Mouse (Mus musculus) stomach, embryonic 16.5 days (tissue): ENCODE measurements around the gene Rwdd2a. TPM values are rescaled to one million over a fixed set of nuclear protein-coding genes. Genes with fewer than 3 reads are reported as not detected.
A peak's percentile ranks its signal among the peaks of the same experiment; 100 is the strongest.

Experiments
- ATAC-seq: fragments of 200-750 bp; cut with Nextera tagmentation; 2 replicates; pipeline ENCODE4 v1.8.0; 2017; ENCODE audit warnings: moderate number of reproducible peaks, moderate TSS enrichment; ENCODE audit not compliant: insufficient read depth, low FRiP score
- H3K27ac ChIP-seq: fragments of 300-500 bp; sonication (generic); 2 replicates; pipeline ENCODE4 v1.5.1; 2014; ENCODE audit warnings: low read length
- H3K27me3 ChIP-seq: fragments of 300-500 bp; sonication (generic); 2 replicates; pipeline ENCODE4 v1.6.1; 2014; ENCODE audit warnings: low read length, control low read depth, mixed read lengths; ENCODE audit not compliant: control insufficient read depth, insufficient read depth
- H3K36me3 ChIP-seq: fragments of 300-500 bp; sonication (generic); 2 replicates; pipeline ENCODE4 v1.6.1; 2014; ENCODE audit warnings: low read length; ENCODE audit not compliant: control insufficient read depth, insufficient read depth
- H3K4me1 ChIP-seq: fragments of 300-500 bp; sonication (generic); 2 replicates; pipeline ENCODE4 v1.6.1; 2014; ENCODE audit warnings: low read length, control low read depth, mixed read lengths; ENCODE audit not compliant: control insufficient read depth, insufficient read depth
- H3K4me2 ChIP-seq: fragments of 300-500 bp; sonication (generic); 2 replicates; pipeline ENCODE4 v1.6.1; 2014; ENCODE audit warnings: low read depth, low read length, mixed read lengths
- H3K4me3 ChIP-seq: fragments of 300-500 bp; sonication (generic); replicated peaks from 2 replicates; pipeline ENCODE4 v1.5.1; 2014; ENCODE audit warnings: mild to moderate bottlenecking, low read length
- H3K9ac ChIP-seq: fragments of 300-500 bp; sonication (generic); 2 replicates; pipeline ENCODE4 v1.6.1; 2014; ENCODE audit warnings: low read length
- H3K9me3 ChIP-seq: fragments of 300-500 bp; sonication (generic); replicated peaks from 2 replicates; pipeline ENCODE4 v1.6.1; 2016; ENCODE audit warnings: low read length, control low read depth; ENCODE audit not compliant: control insufficient read depth
- WGBS: fragments of 180-500 bp; shearing (Covaris S2); extraction: QIAGEN DNeasy Blood & Tissue Kit; methylation state at CpG from one replicate; pipeline ENCODE4 v1.1.7; 2014; 5-methylcytosine and 5-hydroxymethylcytosine counted together
- polyA plus RNA-seq: library from polyadenylated mRNA; unstranded; fragments of >200 nt; fragmentation: Nextera tagmentation; extraction: Ambion mirVana; gene quantifications from 2 replicates; pipeline ENCODE4 v1.2.1, GENCODE M21; 2015

Gene Rwdd2a
- polyA plus RNA-seq, 1 experiment from 2014 or later = 2.4 TPM

- H3K27me3 ChIP-seq = no peaks in the 10 kb centered on the region
- no peak for ATAC-seq
- H3K4me1 ChIP-seq = no peaks in the 10 kb centered on the region
- no peak overlapping the region for H3K9ac ChIP-seq
- no peak overlapping the region for H3K4me3 ChIP-seq
- WGBS = 88% methylated on average over 4 of the region's 4 CpGs
- H3K27ac ChIP-seq = no peak overlapping the region
- H3K9me3 ChIP-seq = no peaks in the 10 kb centered on the region
- peaks cover 25% of the 10 kb centered on the region; the same call in 1 of the 2 replicates for H3K36me3 ChIP-seq
- H3K4me2 ChIP-seq = no peak overlapping the region
These were observed 17.1 kb upstream of the Rwdd2a start for GRCm38 (mm10) chr9:86554641-86555040.

GRCm38 (mm10) chr9:86560543-86560942 lies 11.2 kb upstream of the Rwdd2a start:
- 83% methylated on average over 3 of the region's 3 CpGs for WGBS
- peaks cover 24% of the 10 kb centered on the region; the same call in 1 of the 2 replicates for H3K36me3 ChIP-seq
- H3K4me3 ChIP-seq = no peak overlapping the region
- H3K4me2 ChIP-seq = no peak overlapping the region
- no peak overlapping the region for H3K27ac ChIP-seq
- H3K27me3 ChIP-seq = no peaks in the 10 kb centered on the region
- H3K9me3 ChIP-seq = no peaks in the 10 kb centered on the region
- H3K9ac ChIP-seq = no peak overlapping the region
- H3K4me1 ChIP-seq = no peaks in the 10 kb centered on the region
- no peak for ATAC-seq

GRCm38 (mm10) chr9:86569314-86569910 lies 2.4 kb upstream of the Rwdd2a start:
- H3K36me3 ChIP-seq = peaks cover 9% of the 10 kb centered on the region
- H3K27me3 ChIP-seq = no peaks in the 10 kb centered on the region
- no peaks in the 10 kb centered on the region for H3K9me3 ChIP-seq
- 83% methylated on average over 3 of the region's 3 CpGs for WGBS
- H3K4me3 ChIP-seq = no peak overlapping the region
- H3K4me1 ChIP-seq = peaks cover 19% of the 10 kb centered on the region
- ATAC-seq = no peak
- no peak overlapping the region for H3K9ac ChIP-seq
- H3K4me2 ChIP-seq = no peak overlapping the region
- no peak overlapping the region for H3K27ac ChIP-seq

GRCm38 (mm10) chr9:86570261-86570890 lies 1.4 kb upstream of the Rwdd2a start:
- no peak overlapping the region for H3K9ac ChIP-seq

GRCm38 (mm10) chr9:86570946-86571345 lies 845 bp upstream of the Rwdd2a start:
- Histone ChIP-seq H3K9ac (peak overlapping the region; percentile 50; the same call in 1 of the 2 replicates), H3K27ac (peak overlapping the region; percentile 88; the same call in 1 of the 2 replicates), H3K4me1 (peaks cover 19% of the 10 kb centered on the region), H3K4me3 (peak overlapping the region; percentile 89), H3K4me2 (peak overlapping the region; percentile 100), H3K9me3 (no peaks in the 10 kb centered on the region), H3K36me3 (peaks cover 4% of the 10 kb centered on the region), H3K27me3 (no peaks in the 10 kb centered on the region)
- ATAC-seq = no peak
- 10% methylated on average over 8 of the region's 8 CpGs for WGBS

More at GRCm38 (mm10) chr9:86570261-86570890, 1.4 kb upstream of the Rwdd2a start:
- H3K9me3 ChIP-seq = no peaks in the 10 kb centered on the region
- WGBS = 75% methylated on average over 10 of the region's 10 CpGs
- H3K36me3 ChIP-seq = peaks cover 4% of the 10 kb centered on the region
- ATAC-seq = no peak
- H3K4me3 ChIP-seq = peak overlapping the region; percentile 89
- no peaks in the 10 kb centered on the region for H3K27me3 ChIP-seq
- H3K27ac ChIP-seq = no peak overlapping the region; the same call in 1 of the 2 replicates
- peak overlapping the region; percentile 100 for H3K4me2 ChIP-seq
- peaks cover 19% of the 10 kb centered on the region for H3K4me1 ChIP-seq

GRCm38 (mm10) chr9:86572196-86572595 lies 405 bp downstream of the Rwdd2a start:
- no peaks in the 10 kb centered on the region for H3K27me3 ChIP-seq
- H3K9ac ChIP-seq = peak overlapping the region; percentile 71
- peak; percentile 18; the same call in 1 of the 2 replicates for ATAC-seq
- under 1% methylated on average over 25 of the region's 25 CpGs for WGBS
- no peak overlapping the region for H3K27ac ChIP-seq
- peaks cover 19% of the 10 kb centered on the region for H3K4me1 ChIP-seq
- H3K4me2 ChIP-seq = peak overlapping the region; percentile 100
- H3K36me3 ChIP-seq = no peaks in the 10 kb centered on the region; the same call in 1 of the 2 replicates
- H3K4me3 ChIP-seq = peak overlapping the region; percentile 89
- no peaks in the 10 kb centered on the region for H3K9me3 ChIP-seq

GRCm38 (mm10) chr9:86572636-86573291 lies 973 bp downstream of the Rwdd2a start:
- H3K27ac ChIP-seq = no peak overlapping the region
- 11% methylated on average over 13 of the region's 13 CpGs for WGBS
- no peaks in the 10 kb centered on the region for H3K27me3 ChIP-seq
- H3K9me3 ChIP-seq = no peaks in the 10 kb centered on the region
- peak overlapping the region; percentile 100 for H3K4me2 ChIP-seq
- H3K4me1 ChIP-seq = peaks cover 19% of the 10 kb centered on the region
- no peak for ATAC-seq
- H3K4me3 ChIP-seq = peak overlapping the region; percentile 89
- peak overlapping the region; percentile 71 for H3K9ac ChIP-seq
- no peaks in the 10 kb centered on the region; the same call in 1 of the 2 replicates for H3K36me3 ChIP-seq

- H3K4me1 ChIP-seq = peaks cover 19% of the 10 kb centered on the region
- no peaks in the 10 kb centered on the region for H3K9me3 ChIP-seq
- 77% methylated on average over 20 of the region's 20 CpGs for WGBS
- no peak overlapping the region for H3K9ac ChIP-seq
- no peak for ATAC-seq
- H3K4me2 ChIP-seq = no peak overlapping the region
- no peak overlapping the region for H3K27ac ChIP-seq
- H3K36me3 ChIP-seq = no peaks in the 10 kb centered on the region
- no peaks in the 10 kb centered on the region for H3K27me3 ChIP-seq
- H3K4me3 ChIP-seq = no peak overlapping the region
These were observed 2.0 kb downstream of the Rwdd2a start for GRCm38 (mm10) chr9:86573616-86574303.
